Mouse (Mus musculus) spleen, adult 2 months (tissue): ENCODE data around the gene Cd247.

Experiments used
- CTCF ChIP-seq: fragments of 200-500 bp; IDR thresholded peaks from 2 replicates; pipeline ENCODE4 v1.5.1; 2011; ENCODE audit warnings: mild to moderate bottlenecking, inconsistent platforms; ENCODE audit not compliant: insufficient read depth, insufficient read length, insufficient replicate concordance; ENCODE audit errors: extremely low read depth
- POLR2A ChIP-seq: fragments of 200-500 bp; IDR thresholded peaks from 2 replicates; pipeline ENCODE4 v1.6.1; 2011; ENCODE audit warnings: low read depth, low read length, inconsistent platforms

GRCm38 (mm10) chr1:165766295-165766890 lies 22.1 kb upstream of the Cd247 start:
- TF ChIP-seq CTCF = no peak
- TF ChIP-seq POLR2A = no peak
